Mouse (Mus musculus): ENCODE results near the gene Rmi2. TPM values are rescaled to one million over a fixed set of nuclear protein-coding genes. Genes with fewer than 3 reads are reported as not detected.

Gene Rmi2
- polyA plus RNA-seq (2014; fragmentation: Nextera tagmentation; extraction: Ambion mirVana): 0.47 and 0.57 TPM in 2 replicates

DNA sequence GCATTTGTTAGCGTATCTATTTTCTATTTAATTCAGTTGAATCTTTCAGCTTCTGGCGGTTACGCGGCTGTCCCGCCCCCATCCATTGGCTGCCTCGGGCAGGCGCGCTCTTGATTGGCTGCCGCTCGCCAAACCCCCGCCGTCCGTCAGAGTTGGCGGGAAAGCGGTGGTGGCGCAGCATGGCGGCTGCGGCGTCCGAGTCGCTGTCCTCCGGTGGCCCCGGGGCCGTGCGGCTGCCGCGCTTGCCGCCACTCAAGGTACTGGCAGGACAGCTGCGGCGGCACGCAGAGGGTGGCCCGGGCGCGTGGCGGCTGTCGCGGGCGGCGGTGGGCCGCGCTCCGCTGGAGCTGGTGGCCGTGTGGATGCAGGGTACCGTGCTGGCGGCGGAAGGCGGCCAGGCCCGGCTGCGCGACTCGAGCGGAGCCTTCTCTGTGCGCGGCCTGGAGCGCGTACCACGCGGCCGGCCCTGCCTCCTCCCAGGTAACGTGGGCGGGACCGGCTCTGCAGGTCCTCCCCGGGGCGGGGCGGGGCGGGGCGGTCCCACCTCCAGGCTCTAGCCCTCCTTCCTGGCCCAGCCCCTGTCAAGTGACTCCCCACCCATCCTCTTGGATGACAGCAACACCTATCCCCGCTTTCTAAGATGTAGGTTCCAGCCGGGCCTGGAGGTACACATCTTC, at the start of gene Rmi2:
Gene Rmi2, plus strand, starts transcription at position 149 of the 677 bp plus-strand sequence.
- peak; percentile 89 for DNase-seq (ENCODE audit: low spot score)
- Histone ChIP-seq H3K27me3 (ENCODE audit: control insufficient read depth, insufficient read depth, low read length) (no peaks in the 10 kb centered on the region), H3K4me1 (replicated peaks; ENCODE audit: control insufficient read depth, insufficient read depth, low read length) (0 out of 2 replicates have a peak, but pooled peaks cover 3% of the 10 kb centered on the region), H3K9ac (peak within 1 kb of the TSS; percentile 56), H3K4me3 (replicated peaks; ENCODE audit: low read length) (peak within 1 kb of the TSS; percentile 81), H3K4me2 (replicated peaks) (peak within 1 kb of the TSS; percentile 91), H3K9me3 (ENCODE audit: control insufficient read depth, low read length) (no peaks in the 10 kb centered on the region), H3K36me3 (replicated peaks; ENCODE audit: control insufficient read depth, insufficient read depth) (no peaks in the 10 kb centered on the region), H3K27ac (no peak within 1 kb of the TSS)
- WGBS: 1% methylated on average over 63 of the region's 69 CpGs
- peak; percentile 93 for ATAC-seq (ENCODE audit: low FRiP score)

DNA sequence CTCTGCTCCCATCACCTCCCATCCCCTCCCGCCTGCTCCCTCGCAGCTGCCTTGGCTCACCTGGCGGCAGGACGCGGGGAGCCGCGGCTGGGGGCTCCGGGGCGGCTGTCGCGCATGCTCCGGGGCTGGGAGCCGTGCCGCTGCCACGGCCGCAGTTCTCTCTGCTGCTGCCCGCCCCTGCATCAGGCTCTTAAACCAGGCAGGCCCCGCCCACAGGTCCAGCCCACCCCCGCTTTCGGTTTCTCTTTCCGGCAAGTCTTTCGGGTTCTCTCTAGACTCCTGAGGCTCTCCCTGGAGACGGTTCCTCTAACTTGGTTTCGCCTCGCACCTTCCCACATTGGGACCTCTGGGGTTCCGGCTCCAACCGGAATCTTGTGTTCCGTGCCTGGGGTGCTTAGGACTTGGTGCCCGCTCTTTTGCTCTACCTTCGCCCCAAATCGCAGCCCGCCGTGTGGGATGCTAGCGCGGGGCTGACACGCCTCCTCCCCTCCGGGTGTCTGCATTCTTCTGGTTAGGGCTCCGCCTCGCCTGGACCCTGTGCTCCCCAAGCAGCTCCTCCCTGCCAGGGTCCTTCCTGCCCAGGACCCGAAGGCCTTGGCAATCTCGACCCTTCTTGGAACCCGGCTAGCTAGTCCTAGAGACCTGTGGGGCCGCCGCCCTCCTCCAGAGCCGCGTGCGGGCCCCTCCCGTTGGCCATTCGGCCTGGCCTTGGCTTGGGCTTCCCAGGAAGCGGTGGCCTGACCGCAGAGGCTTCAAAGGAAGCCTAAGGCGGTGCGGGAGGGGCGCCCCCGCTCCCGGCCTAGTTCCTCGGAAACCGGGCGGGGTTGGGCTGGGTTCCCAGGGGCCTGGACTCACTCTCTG, 49.3 kb upstream of the Rmi2 start, which contains the start of gene Socs1:
Gene Socs1, minus strand, starts transcription at position 166 of the 861 bp plus-strand sequence.
- Histone ChIP-seq H3K9ac (peak within 1 kb of the TSS; percentile 72), H3K36me3 (replicated peaks; ENCODE audit: control insufficient read depth, insufficient read depth) (no peaks in the 10 kb centered on the region), H3K4me2 (replicated peaks) (peak within 1 kb of the TSS; percentile 97), H3K27ac (peak within 1 kb of the TSS; percentile 85), H3K27me3 (ENCODE audit: control insufficient read depth, insufficient read depth, low read length) (peaks cover 22% of the 10 kb centered on the region), H3K4me1 (replicated peaks; ENCODE audit: control insufficient read depth, insufficient read depth, low read length) (peaks cover 28% of the 10 kb centered on the region), H3K9me3 (ENCODE audit: control insufficient read depth, low read length) (no peaks in the 10 kb centered on the region), H3K4me3 (replicated peaks; ENCODE audit: low read length) (peak within 1 kb of the TSS; percentile 49)
- DNase-seq (ENCODE audit: low spot score): peak; percentile 82
- WGBS: under 1% methylated on average over 56 of the region's 59 CpGs
- ATAC-seq (ENCODE audit: low FRiP score): peak; percentile 88

GRCm38 (mm10) chr16:10786288-10786687, 48.6 kb upstream of the Rmi2 start:
- H3K4me3 ChIP-seq (replicated peaks; ENCODE audit: low read length): peak overlapping the region; percentile 49
- DNase-seq (ENCODE audit: low spot score) (peak; percentile 90), ATAC-seq (ENCODE audit: low FRiP score) (peak; percentile 39)
- WGBS: 3% methylated on average over 9 of the region's 9 CpGs
- H3K9ac ChIP-seq: peak overlapping the region; percentile 72
- H3K27me3 ChIP-seq (ENCODE audit: control insufficient read depth, insufficient read depth, low read length): peaks cover 22% of the 10 kb centered on the region
- H3K4me1 ChIP-seq (replicated peaks; ENCODE audit: control insufficient read depth, insufficient read depth, low read length): peaks cover 28% of the 10 kb centered on the region
- H3K27ac ChIP-seq: peak overlapping the region; percentile 85
- H3K36me3 ChIP-seq (replicated peaks; ENCODE audit: control insufficient read depth, insufficient read depth): no peaks in the 10 kb centered on the region
- no peaks in the 10 kb centered on the region for H3K9me3 ChIP-seq (ENCODE audit: control insufficient read depth, low read length)
- peak overlapping the region; percentile 97 for H3K4me2 ChIP-seq (replicated peaks)

DNA sequence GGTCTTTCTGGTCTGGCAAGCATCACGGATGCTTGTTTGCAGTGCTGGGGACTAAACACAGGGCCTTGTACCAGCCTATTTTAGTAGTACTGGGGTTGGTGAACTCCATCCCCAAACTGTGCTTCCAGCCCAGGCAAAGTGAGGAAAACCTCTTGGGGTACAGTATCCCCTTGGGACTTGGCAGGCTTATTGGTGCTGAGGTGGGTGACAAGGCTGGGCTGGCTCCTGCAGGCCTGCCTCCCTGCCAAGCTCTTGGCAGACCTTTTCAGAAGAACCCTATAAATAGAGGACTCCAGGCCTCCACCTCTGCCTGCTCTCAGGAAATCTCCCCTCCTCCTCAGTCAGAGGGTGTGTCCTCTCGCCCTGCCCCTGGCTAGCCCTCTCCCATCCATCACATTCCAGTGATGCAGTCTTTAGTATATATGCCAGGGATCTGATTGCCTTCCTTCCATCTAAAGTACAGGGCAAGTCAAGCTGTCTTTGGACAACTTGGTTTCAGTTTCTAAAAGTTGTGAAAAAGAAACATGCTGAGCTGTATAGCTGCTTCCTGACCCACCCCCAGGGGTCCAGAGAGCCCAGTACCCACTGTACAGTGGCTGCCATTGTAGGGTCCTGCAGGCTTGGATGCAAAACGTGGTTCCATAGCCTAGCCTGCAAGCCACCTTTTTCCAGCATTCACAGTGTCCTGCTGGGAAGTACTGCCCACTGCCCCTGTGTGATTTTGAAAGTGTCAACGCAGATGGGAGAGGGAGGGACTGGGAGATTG, 47.9 kb upstream of the Rmi2 start:
- DNase-seq (ENCODE audit: low spot score) (no peak), ATAC-seq (ENCODE audit: low FRiP score) (no peak)
- Histone ChIP-seq H3K9ac (no peak overlapping the region), H3K4me3 (replicated peaks; ENCODE audit: low read length) (no peak overlapping the region), H3K4me1 (replicated peaks; ENCODE audit: control insufficient read depth, insufficient read depth, low read length) (peaks cover 26% of the 10 kb centered on the region), H3K9me3 (ENCODE audit: control insufficient read depth, low read length) (no peaks in the 10 kb centered on the region), H3K36me3 (replicated peaks; ENCODE audit: control insufficient read depth, insufficient read depth) (no peaks in the 10 kb centered on the region), H3K27ac (peak overlapping the region; percentile 85; the same call in 1 of the 2 replicates), H3K4me2 (replicated peaks) (peak overlapping the region; percentile 97), H3K27me3 (ENCODE audit: control insufficient read depth, insufficient read depth, low read length) (peaks cover 22% of the 10 kb centered on the region)
- 61% methylated on average over 4 of the region's 4 CpGs for WGBS

DNA sequence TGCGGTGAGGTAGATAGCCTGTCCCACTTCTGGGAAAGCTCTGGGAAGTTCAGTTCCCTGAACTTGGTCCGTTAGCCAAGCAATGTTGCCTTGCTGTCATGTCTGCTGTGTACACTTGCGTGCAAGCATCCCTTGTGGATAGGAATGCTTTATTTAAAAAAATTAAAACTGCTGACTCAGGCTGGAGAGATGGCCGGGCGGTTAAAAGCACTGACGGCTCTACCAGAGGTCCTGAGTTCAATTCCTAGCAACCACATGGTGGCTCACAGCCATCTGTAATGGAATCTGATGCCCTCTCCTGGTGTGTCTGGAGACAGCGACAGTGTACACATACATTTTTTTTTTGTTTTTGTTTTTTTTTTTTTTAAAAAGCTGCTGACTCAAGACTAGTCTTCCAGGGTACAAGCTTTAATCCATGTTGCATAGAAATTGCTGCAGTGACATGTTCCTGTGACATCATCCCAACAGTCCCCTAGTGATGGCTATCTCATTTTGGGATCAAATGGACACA, 47.3 kb upstream of the Rmi2 start:
- Histone ChIP-seq H3K9ac (no peak overlapping the region), H3K4me2 (replicated peaks) (no peak overlapping the region), H3K27me3 (ENCODE audit: control insufficient read depth, insufficient read depth, low read length) (peaks cover 21% of the 10 kb centered on the region), H3K36me3 (replicated peaks; ENCODE audit: control insufficient read depth, insufficient read depth) (no peaks in the 10 kb centered on the region), H3K9me3 (ENCODE audit: control insufficient read depth, low read length) (no peaks in the 10 kb centered on the region), H3K4me3 (replicated peaks; ENCODE audit: low read length) (no peak overlapping the region), H3K4me1 (replicated peaks; ENCODE audit: control insufficient read depth, insufficient read depth, low read length) (peaks cover 20% of the 10 kb centered on the region), H3K27ac (no peak overlapping the region)
- no peak for DNase-seq (ENCODE audit: low spot score)
- ATAC-seq (ENCODE audit: low FRiP score): no peak
- 80% methylated on average over 7 of the region's 7 CpGs for WGBS

- DNase-seq (ENCODE audit: low spot score): no peak
- Histone ChIP-seq H3K4me2 (replicated peaks) (no peak within 1 kb of the TSS), H3K9ac (no peak within 1 kb of the TSS), H3K27me3 (ENCODE audit: control insufficient read depth, insufficient read depth, low read length) (peaks cover 14% of the 10 kb centered on the region), H3K27ac (no peak within 1 kb of the TSS), H3K4me3 (replicated peaks; ENCODE audit: low read length) (no peak within 1 kb of the TSS), H3K36me3 (replicated peaks; ENCODE audit: control insufficient read depth, insufficient read depth) (no peaks in the 10 kb centered on the region), H3K4me1 (replicated peaks; ENCODE audit: control insufficient read depth, insufficient read depth, low read length) (peaks cover 17% of the 10 kb centered on the region), H3K9me3 (ENCODE audit: control insufficient read depth, low read length) (no peaks in the 10 kb centered on the region)
- ATAC-seq (ENCODE audit: low FRiP score): no peak
- 58% methylated on average over 16 of the region's 16 CpGs for WGBS
These were observed 46.6 kb upstream of the Rmi2 start, which contains the start of gene Tnp2 for GRCm38 (mm10) chr16:10788271-10788670. Gene Tnp2, minus strand, starts transcription at chr16:10788660.

DNA sequence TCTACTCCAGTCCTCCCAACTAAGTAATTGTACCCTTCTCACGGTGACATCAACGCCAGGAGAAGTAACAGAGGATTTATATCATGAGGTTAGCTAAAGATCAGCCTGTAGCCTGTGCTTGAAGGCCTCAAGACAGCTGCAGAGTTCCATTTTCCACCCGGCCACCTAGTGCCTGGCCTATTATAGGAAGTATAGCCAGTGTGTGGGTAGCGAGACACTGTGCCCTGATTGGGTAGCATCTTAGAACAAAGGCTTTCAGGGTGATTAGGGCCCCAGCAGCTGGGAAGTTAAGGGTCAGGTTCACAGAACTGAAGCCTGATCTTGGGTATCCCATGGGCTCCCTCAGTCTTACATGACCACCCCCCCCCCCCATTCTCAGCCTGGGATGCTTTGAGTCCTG, 46.0 kb upstream of the Rmi2 start:
- WGBS: 65% methylated on average over 4 of the region's 4 CpGs
- peaks cover 11% of the 10 kb centered on the region for H3K4me1 ChIP-seq (replicated peaks; ENCODE audit: control insufficient read depth, insufficient read depth, low read length)
- ATAC-seq (ENCODE audit: low FRiP score) (no peak), DNase-seq (ENCODE audit: low spot score) (no peak)
- no peak overlapping the region for H3K4me2 ChIP-seq (replicated peaks)
- peaks cover 8% of the 10 kb centered on the region for H3K27me3 ChIP-seq (ENCODE audit: control insufficient read depth, insufficient read depth, low read length)
- no peak overlapping the region for H3K9ac ChIP-seq
- H3K36me3 ChIP-seq (replicated peaks; ENCODE audit: control insufficient read depth, insufficient read depth): no peaks in the 10 kb centered on the region
- no peak overlapping the region for H3K27ac ChIP-seq
- no peak overlapping the region for H3K4me3 ChIP-seq (replicated peaks; ENCODE audit: low read length)
- H3K9me3 ChIP-seq (ENCODE audit: control insufficient read depth, low read length): no peaks in the 10 kb centered on the region

- Histone ChIP-seq H3K4me3 (replicated peaks; ENCODE audit: low read length) (no peak within 1 kb of the TSS), H3K4me1 (replicated peaks; ENCODE audit: control insufficient read depth, insufficient read depth, low read length) (peaks cover 5% of the 10 kb centered on the region), H3K27ac (no peak within 1 kb of the TSS), H3K27me3 (ENCODE audit: control insufficient read depth, insufficient read depth, low read length) (peaks cover under 1% of the 10 kb centered on the region; the same call in 1 of the 2 replicates), H3K9me3 (ENCODE audit: control insufficient read depth, low read length) (no peaks in the 10 kb centered on the region), H3K4me2 (replicated peaks) (no peak within 1 kb of the TSS), H3K9ac (no peak within 1 kb of the TSS), H3K36me3 (replicated peaks; ENCODE audit: control insufficient read depth, insufficient read depth) (no peaks in the 10 kb centered on the region)
- 83% methylated on average over 9 of the region's 9 CpGs for WGBS
- ATAC-seq (ENCODE audit: low FRiP score) (no peak), DNase-seq (ENCODE audit: low spot score) (no peak)
These were observed 44.2 kb upstream of the Rmi2 start, which contains the start of gene Prm3 for GRCm38 (mm10) chr16:10790702-10791101. Gene Prm3, minus strand, starts transcription at chr16:10790914.
